In genomic region chrX:134874696-134875095, GRCm38 (mm10) we compare ENCODE assay signal across 15 mouse cellular contexts.
"Had no signal": no experiment of that assay in that cellular context is flagged by ENCODE, and none has a peak within 500 bp of the region (broad histone marks: within the 10 kb centered on the region; RNA-seq: fewer than 3 reads in every experiment).

No protein-coding gene starts in this region.

- DNase-seq: kidney, adult 11 months; kidney, adult 9 months; kidney, postnatal 36 days; layer of hippocampus, adult 9-11 months; layer of hippocampus, postnatal 36 days; right cerebral cortex, adult 18-20 months; right cerebral cortex, postnatal 25 days; thymus, postnatal 4 days had no signal

- H3K36me3 ChIP-seq: limb, embryonic 15.5 days; liver, embryonic 12.5 days; midbrain, embryonic 13.5 days; neural tube, embryonic 15.5 days had no signal

- H3K9me3 ChIP-seq: limb, embryonic 15.5 days; liver, embryonic 12.5 days; midbrain, embryonic 13.5 days; neural tube, embryonic 15.5 days had no signal

- H3K27ac ChIP-seq: kidney, postnatal 0 days; limb, embryonic 15.5 days; liver, embryonic 12.5 days; midbrain, embryonic 13.5 days; neural tube, embryonic 15.5 days; stomach, postnatal 0 days had no signal

- H3K4me2 ChIP-seq: limb, embryonic 15.5 days; liver, embryonic 12.5 days; midbrain, embryonic 13.5 days; neural tube, embryonic 15.5 days had no signal

- ATAC-seq: liver, embryonic 12.5 days; midbrain, embryonic 13.5 days had no signal

- H3K4me3 ChIP-seq: limb, embryonic 15.5 days; liver, embryonic 12.5 days; midbrain, embryonic 13.5 days; myocyte; neural tube, embryonic 15.5 days had no signal

- H3K4me1 ChIP-seq: limb, embryonic 15.5 days; liver, embryonic 12.5 days; midbrain, embryonic 13.5 days; neural tube, embryonic 15.5 days had no signal

- H3K27me3 ChIP-seq: liver, embryonic 12.5 days had no signal

- H3K9ac ChIP-seq: limb, embryonic 15.5 days; liver, embryonic 12.5 days; midbrain, embryonic 13.5 days; neural tube, embryonic 15.5 days had no signal
